Mouse (Mus musculus): ENCODE data around the gene Mknk2.

The Mknk2 gene

GRCm38 (mm10) chr10:80677942-80678436, at the start of gene Mknk2:
Gene Mknk2, minus strand, starts transcription at chr10:80678112.
- in situ Hi-C loops (cut with MboI; ENCODE audit: low sequenced_read_pairs): no loop called here

- in situ Hi-C loops (cut with MboI; ENCODE audit: low sequenced_read_pairs): no loop called here
Observed at GRCm38 (mm10) chr10:80717281-80717680, 39.4 kb upstream of the Mknk2 start.

DNA sequence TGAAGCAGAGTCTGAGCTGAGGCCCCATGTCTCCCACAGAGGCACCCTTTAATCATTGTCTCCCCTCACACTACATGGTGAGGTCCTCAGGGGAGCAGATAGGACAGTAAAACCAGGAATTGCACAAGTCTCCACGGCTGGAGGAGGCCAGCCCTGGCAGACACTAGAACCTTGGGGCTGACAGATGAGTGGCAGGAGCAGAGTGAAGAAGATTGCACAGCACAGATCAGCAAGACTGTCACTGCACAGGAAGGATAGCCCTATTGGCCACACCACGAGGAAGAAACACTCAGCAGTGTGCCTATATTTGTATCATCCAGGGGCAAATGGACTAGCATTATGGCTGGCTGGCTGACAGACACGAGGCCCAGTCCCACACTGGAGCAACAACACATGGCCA, 32.9 kb upstream of the Mknk2 start:
- in situ Hi-C loops (cut with MboI; ENCODE audit: low sequenced_read_pairs): no loop called here

DNA sequence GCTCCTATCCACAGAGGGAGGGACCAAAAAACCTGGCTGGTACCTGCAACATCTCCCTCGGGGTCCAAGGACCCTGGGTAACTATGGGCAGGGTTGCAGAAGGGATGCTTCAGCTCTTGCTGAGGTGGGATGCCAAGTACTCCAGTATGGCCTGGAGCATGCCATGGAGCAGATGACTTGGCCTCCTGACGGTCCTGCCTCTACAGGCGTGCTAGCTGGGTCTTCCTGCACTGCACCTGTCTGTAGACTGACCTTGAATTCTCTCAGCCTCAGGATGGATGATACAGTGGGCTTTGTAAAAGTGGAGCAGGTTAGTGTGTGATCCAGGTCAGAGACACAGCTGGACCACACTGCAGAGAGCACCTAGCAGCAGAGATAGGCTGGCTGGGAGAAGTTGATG, 27.6 kb upstream of the Mknk2 start:
- in situ Hi-C loops (cut with MboI; ENCODE audit: low sequenced_read_pairs): no loop called here

DNA sequence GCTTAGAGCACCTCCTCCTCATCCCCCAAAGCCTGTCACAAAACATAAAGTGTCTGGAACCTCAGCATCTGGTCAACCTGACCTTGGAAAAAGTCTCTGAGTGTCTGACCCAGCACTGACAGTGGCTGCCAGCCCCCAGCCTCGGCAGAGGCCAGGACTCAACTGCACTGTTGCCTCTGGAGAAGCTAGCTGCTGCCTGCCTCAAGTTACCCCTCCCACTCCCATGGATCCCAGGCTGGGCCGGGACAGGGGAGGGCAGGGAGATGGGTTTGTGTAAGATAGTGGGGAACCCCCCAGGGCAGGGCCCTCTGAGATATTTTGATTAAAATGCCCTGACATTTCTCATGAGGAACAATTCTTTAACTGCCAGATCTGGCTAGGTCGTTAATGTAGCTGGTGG, 27.1 kb upstream of the Mknk2 start:
- in situ Hi-C loops (cut with MboI; ENCODE audit: low sequenced_read_pairs): no loop called here

DNA sequence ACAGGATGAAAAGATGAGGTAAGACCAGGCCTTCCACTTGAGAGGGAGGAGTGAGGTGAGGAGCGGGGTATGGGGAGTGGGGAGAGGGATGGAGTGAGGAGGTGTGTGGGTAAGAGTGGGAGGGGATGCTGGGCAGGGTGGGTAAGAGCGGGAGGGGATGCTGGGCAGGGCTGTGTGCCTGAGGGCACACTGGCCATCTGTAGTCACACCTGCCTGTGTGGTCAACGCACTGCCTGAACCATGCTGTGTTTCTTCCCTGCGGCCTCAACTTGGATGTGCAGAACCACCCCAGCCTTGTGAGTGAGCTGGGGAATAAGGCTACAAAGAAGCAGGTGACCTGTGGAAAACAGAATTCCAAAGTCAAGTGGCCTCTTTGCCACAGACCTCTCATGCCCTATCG, 26.5 kb upstream of the Mknk2 start:
- in situ Hi-C loops (cut with MboI; ENCODE audit: low sequenced_read_pairs): no loop called here

GRCm38 (mm10) chr10:80703643-80704042, 25.7 kb upstream of the Mknk2 start:
- in situ Hi-C loops (cut with MboI; ENCODE audit: low sequenced_read_pairs): no loop called here

DNA sequence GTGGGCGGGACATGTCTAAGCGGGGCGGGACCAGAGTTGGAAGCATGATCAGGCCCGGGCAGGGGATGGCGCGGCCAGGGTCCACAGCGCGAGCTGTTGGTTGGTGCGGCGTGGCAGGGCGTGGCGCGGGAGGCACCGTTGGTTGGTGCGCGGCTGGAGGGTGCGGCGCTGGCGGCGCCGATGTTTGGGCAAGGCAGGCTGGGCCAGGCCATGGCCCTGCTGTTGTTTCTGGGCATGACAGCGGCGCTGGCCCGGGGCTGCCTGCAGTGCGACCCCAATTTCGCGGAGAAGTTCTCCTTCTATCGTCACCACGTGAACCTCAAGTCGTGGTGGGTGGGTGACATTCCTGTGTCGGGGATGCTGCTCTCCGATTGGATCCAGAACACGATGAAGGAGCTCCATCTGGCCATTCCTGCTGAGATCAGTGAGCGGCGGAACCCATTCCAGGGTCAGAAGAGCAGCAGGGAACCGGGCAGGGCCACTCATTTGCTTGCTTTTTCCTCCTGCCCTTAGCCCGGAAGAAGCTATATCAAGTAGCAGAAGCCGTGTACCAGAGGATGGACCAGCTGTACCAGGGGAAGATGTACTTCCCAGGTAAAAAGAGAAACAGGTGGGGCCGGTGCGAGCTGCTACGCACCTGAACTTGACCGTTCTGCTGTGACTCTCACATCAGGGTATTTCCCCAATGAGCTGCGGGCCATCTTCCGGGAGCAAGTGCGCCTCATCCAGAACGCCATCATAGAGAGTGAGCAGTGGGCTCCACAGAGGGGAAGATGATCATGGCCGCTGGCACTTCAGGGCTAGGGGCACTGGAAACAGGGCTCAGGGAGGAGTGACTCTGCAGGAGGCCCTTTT, 24.9 kb upstream of the Mknk2 start:
- in situ Hi-C loops (cut with MboI; ENCODE audit: low sequenced_read_pairs): no loop called here

DNA sequence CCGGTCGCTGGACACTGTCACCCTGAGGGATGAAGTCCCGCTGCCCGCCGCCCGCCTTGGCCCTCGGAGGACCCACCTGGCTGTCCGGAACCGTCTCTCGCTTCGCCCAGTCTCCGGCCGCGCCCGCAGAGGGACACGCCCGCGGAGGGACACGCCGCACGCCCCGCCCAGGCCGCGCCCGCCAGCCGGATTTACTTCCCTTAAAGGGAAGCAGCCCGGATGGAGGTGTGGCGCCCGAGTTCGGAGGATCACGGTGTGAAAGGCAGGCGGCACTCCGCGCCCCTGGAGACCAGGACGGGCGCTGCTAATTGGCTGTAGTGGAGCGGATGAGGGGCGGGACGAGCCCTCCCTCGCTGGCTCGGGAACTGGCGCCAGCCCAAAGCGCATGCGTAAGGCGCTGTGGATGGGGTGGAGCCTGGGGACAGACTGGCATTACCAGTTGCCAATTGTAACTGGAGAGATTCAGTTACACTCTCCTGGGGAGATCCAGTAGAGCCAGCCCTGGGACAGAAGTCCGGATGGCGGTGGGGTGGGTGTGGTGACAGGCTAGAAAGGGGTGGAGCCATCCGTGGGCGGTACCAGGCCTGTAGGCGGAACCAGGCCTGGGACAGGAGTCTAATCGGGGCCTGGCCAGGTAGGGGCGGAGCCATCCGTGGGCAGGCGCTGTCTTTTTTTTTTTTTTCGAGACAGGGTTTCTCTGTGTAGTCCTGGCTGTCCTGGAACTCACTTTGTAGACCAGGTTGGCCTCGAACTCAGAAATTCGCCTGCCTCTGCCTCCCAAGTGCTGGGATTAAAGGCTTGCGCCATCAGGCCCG, 24.0 kb upstream of the Mknk2 start, which contains the start of the genes Mob3a and Izumo4:
Gene Mob3a (minus strand): TSS at position 257 of the 815 bp plus-strand sequence.
Gene Izumo4 (plus strand): TSS at position 464 of the 815 bp plus-strand sequence.
- in situ Hi-C loops (cut with MboI; ENCODE audit: low sequenced_read_pairs): no loop called here

DNA sequence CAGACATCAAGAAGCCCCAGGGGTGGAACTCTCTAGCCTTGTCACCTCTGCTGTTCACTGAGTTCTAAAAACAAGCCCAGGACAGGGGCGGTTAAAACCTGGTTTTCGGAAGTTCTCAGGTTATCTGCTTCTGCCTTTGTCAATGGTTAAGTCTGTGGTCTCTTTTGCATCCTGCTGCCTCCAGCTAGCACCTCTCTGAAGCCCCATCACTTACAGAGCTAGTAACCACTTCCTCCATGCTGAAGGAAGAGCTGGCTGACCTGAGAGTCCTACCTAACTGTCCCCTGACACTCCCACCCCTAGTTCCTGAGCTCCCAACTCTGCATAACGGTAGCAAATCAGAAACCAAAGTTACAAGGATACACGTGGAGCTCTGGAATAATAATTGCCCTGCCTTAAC, 22.8 kb upstream of the Mknk2 start:
- in situ Hi-C loops (cut with MboI; ENCODE audit: low sequenced_read_pairs): no loop called here

DNA sequence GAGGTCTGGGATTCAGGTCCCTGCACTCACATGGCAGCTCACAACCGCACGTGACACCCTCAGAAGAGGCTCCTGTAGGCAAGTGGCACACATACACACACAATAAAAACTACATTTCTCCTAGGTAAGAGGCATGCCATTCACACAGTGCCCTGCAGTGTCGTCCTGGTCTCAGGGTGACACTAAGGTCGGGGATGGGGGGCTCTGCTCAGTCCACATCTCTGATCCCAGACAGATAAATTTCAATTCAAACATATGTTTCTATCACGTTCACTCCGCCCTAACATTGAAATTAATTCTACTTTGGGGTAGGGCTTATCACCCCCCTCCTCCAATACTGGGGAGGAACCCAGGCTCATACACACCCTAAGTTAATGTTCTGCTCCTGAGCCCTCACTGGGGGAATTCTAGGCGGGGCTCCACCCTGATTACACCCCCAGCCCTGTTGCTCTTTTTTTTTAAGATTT, 22.2 kb upstream of the Mknk2 start:
- in situ Hi-C loops (cut with MboI; ENCODE audit: low sequenced_read_pairs): no loop called here

DNA sequence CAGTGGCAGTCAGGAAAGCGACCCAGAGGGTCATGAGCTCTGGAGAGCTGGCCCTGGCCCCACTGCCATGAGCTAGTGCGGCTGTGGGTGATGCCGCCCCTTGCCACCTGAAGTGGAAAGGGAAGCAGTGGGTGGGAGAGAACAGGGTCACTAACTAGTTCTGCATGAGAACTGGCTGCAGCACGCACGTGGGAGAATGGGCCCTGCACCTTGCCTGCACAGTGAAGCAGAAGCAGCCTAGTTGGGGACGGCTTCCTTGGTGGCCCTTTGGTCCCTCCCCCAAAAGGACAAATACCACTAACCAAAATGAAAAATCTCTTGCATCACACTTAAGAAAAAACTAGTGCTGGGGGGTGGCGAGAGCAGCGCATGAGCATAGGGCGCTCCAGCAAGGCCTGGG, 20.7 kb upstream of the Mknk2 start:
- in situ Hi-C loops (cut with MboI; ENCODE audit: low sequenced_read_pairs): no loop called here

DNA sequence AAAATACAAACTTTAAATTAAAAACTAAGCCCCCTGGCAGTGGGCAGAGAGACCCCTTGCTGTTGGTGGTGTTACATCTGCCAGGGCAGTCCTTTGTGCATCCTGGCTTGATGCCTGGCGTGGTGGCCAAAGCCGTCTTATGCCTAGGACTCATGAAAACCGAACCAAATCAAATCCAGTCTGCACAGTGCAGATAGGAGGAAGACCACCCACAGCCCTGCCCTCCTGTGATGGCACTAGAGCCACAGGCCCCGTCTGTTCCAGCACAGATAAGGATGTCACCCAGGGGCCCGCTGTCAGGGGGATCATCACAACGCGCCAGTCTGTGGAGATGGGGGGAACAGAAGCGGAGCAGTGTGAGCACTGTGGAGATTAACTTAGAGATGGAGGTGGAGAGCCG, 19.9 kb upstream of the Mknk2 start:
- in situ Hi-C loops (cut with MboI; ENCODE audit: low sequenced_read_pairs): no loop called here

DNA sequence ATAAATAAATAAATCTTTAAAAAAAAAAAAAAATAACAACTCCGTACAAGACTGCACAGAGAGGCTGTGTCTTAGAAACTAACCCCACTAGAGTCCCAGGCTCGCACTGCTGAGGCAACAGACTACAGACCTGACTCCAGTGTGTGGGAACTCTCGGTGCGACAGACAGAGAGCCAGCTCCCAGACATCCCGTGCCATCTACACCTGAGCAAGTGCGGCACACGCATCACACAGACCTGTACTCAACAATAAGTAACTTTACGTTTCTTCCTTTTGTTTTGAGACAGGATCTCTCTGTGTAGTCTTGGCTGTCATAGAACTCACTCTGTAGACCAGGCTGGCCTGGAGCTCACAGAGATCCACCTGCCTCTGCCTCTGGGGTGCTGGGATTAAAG, 19.5 kb upstream of the Mknk2 start:
- in situ Hi-C loops (cut with MboI; ENCODE audit: low sequenced_read_pairs): no loop called here

- in situ Hi-C loops (cut with MboI; ENCODE audit: low sequenced_read_pairs): no loop called here
Observed at GRCm38 (mm10) chr10:80696502-80697392, 18.8 kb upstream of the Mknk2 start.

DNA sequence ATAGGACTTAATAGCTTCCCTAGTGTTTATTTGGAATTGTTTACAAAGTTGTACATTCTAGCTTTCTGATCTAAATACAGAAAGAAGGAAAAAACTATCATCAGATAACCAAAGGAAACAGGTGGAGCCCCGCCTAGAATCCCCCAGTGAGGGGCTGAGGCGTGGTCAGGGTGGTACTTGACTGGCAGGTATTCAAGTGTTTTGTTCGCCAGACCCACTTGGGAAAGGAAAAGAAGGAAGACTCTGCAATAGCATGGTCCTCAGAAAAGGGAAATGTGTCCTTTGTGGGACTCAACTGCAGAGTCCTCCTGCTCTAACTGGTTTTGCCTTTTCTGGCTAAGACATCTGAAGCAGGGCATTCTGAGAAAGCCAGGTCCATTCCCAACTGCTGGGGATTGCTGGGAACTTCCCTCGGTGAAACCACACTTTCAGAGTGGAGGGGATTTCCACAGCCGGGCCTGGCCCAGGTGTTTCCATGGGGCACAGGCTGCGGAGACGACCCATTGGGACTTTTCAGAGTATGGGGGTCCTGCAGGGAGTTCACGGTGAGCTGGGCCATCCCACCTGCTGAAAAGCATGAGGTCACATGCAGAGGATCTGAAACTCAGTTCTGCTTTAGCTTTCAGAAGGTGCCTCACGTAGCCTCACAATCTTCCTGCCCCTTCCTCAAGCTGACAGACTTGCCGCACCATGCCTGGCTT, 18.0 kb upstream of the Mknk2 start:
- in situ Hi-C loops (cut with MboI; ENCODE audit: low sequenced_read_pairs): no loop called here

DNA sequence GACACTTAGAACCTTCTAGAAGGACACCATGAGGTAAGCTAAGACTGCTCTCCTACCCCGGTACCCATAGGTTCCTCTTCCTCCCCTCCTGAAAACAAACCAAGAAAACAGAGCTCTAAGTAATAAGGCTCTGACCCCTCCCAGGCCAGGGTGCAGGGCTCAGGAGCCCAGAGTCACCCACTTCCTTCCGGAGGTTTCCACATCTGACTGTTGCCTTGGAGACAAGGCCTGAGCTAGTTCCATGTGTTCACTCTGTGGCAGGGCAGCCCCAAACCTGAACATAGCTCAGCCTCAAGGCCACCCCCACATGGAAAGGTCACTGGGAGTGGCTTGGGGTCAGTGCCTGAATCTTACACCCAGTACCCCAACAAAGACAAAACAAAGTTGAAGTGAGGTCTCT, 17.3 kb upstream of the Mknk2 start:
- in situ Hi-C loops (cut with MboI; ENCODE audit: low sequenced_read_pairs): no loop called here

GRCm38 (mm10) chr10:80694159-80694938, 16.4 kb upstream of the Mknk2 start:
- in situ Hi-C loops (cut with MboI; ENCODE audit: low sequenced_read_pairs): no loop called here

- in situ Hi-C loops (cut with MboI; ENCODE audit: low sequenced_read_pairs): no loop called here
Observed at GRCm38 (mm10) chr10:80693401-80694045, 15.6 kb upstream of the Mknk2 start.

Measured in CH12F3 (cell line).